Mouse (Mus musculus) C2C12 (cell line): ENCODE measurements around the gene Rpl3l. TPM values are rescaled to one million over a fixed set of nuclear protein-coding genes. Genes with fewer than 3 reads are reported as not detected.

ENCODE experiments used
- H3K27me3 ChIP-seq: one replicate; pipeline ENCODE4 v1.6.1; 2011; ENCODE audit not compliant: control insufficient read depth, insufficient read depth, insufficient read length
- H3K36me3 ChIP-seq: one replicate; pipeline ENCODE4 v1.6.1; 2011; ENCODE audit not compliant: control insufficient read depth, insufficient read depth
- H3K4me3 ChIP-seq: one replicate; pipeline ENCODE4 v1.5.1; 2011; ENCODE audit warnings: mild to moderate bottlenecking, control low read depth; ENCODE audit not compliant: poor library complexity, insufficient read depth, severe bottlenecking
- H3K79me2 ChIP-seq: one replicate; pipeline ENCODE4 v1.6.1; 2011; ENCODE audit not compliant: control insufficient read depth, insufficient read depth
- H3K79me3 ChIP-seq: one replicate; pipeline ENCODE4 v1.6.1; 2011; ENCODE audit warnings: low read depth, control low read depth
- H3ac ChIP-seq: one replicate; pipeline ENCODE3; 2011; ENCODE audit warnings: low read depth; ENCODE audit not compliant: control insufficient read depth, insufficient read length
- CEBPB ChIP-seq: IDR thresholded peaks from one replicate; pipeline ENCODE4 v1.6.1; 2011; ENCODE audit warnings: low read depth, mild to moderate bottlenecking, control low read depth, moderate library complexity
- CTCF ChIP-seq: IDR thresholded peaks from one replicate; pipeline ENCODE4 v1.5.1; 2011; ENCODE audit not compliant: control insufficient read depth, insufficient read depth, insufficient read length
- FOSL1 ChIP-seq: IDR thresholded peaks from one replicate; pipeline ENCODE4 v1.8.0; 2011; ENCODE audit warnings: mild to moderate bottlenecking, low read length; ENCODE audit not compliant: poor library complexity, insufficient read depth, severe bottlenecking
- MAX ChIP-seq: IDR thresholded peaks from one replicate; pipeline ENCODE4 v1.6.1; 2011; ENCODE audit warnings: mild to moderate bottlenecking, control low read depth
- MYOD1 ChIP-seq: IDR thresholded peaks from one replicate; pipeline ENCODE4 v1.6.1; 2011; ENCODE audit warnings: low read depth; ENCODE audit not compliant: control insufficient read depth, insufficient read length
- MYOG ChIP-seq: IDR thresholded peaks from one replicate; pipeline ENCODE4 v1.6.1; 2011; ENCODE audit not compliant: control insufficient read depth, insufficient read length; ENCODE audit errors: extremely low read depth
- USF1 ChIP-seq: IDR thresholded peaks from one replicate; pipeline ENCODE4 v1.6.1; 2011; ENCODE audit warnings: low read depth, mild to moderate bottlenecking, control low read depth, moderate library complexity
- polyA plus RNA-seq: library from polyadenylated mRNA; unstranded; fragments of >200 nt; fragmentation: generic; extraction: Trizol; gene quantifications from one replicate; pipeline ENCODE4 v1.2.1, GENCODE M21; 2012; ENCODE audit warnings: missing spikeins

Gene Rpl3l
- polyA plus RNA-seq, 1 experiment = 0.06 TPM

- no peak overlapping the region for H3ac ChIP-seq
- H3K27me3 ChIP-seq = no peaks in the 10 kb centered on the region
- TF ChIP-seq MYOG (no peak), FOSL1 (no peak), MYOD1 (no peak), MAX (no peak), CTCF (no peak), CEBPB (no peak), USF1 (no peak)
- H3K36me3 ChIP-seq = no peaks in the 10 kb centered on the region
- no peaks in the 10 kb centered on the region for H3K79me2 ChIP-seq
- H3K4me3 ChIP-seq = no peak overlapping the region
- H3K79me3 ChIP-seq = no peaks in the 10 kb centered on the region
Measured at GRCm38 (mm10) chr17:24743896-24744295, 16.3 kb downstream of the Rpl3l start.

- Histone ChIP-seq H3K4me3 (no peak overlapping the region), H3K79me2 (no peaks in the 10 kb centered on the region), H3K27me3 (no peaks in the 10 kb centered on the region), H3ac (no peak overlapping the region), H3K36me3 (no peaks in the 10 kb centered on the region), H3K79me3 (no peaks in the 10 kb centered on the region)
- TF ChIP-seq MYOG (no peak), MYOD1 (no peak), MAX (no peak), USF1 (no peak), CEBPB (no peak), FOSL1 (no peak), CTCF (no peak)
Measured at GRCm38 (mm10) chr17:24744381-24744780, 16.8 kb downstream of the Rpl3l start.

- TF ChIP-seq MAX (peak; percentile 30), USF1 (no peak), MYOG (no peak), CTCF (peak; percentile 54), FOSL1 (no peak), MYOD1 (no peak), CEBPB (no peak)
Measured at GRCm38 (mm10) chr17:24745526-24746497, 18.2 kb downstream of the Rpl3l start.

GRCm38 (mm10) chr17:24746986-24747385 is 19.4 kb downstream of the Rpl3l start:
- H3ac ChIP-seq = no peak overlapping the region
- H3K4me3 ChIP-seq = no peak overlapping the region
- no peak for TF ChIP-seq MYOD1
- no peak for TF ChIP-seq FOSL1
- no peak for TF ChIP-seq CTCF
- TF ChIP-seq MAX = no peak
- no peak for TF ChIP-seq MYOG
- no peak for TF ChIP-seq USF1
- TF ChIP-seq CEBPB = no peak
- peaks cover 18% of the 10 kb centered on the region for H3K27me3 ChIP-seq
- no peaks in the 10 kb centered on the region for H3K36me3 ChIP-seq
- H3K79me2 ChIP-seq = no peaks in the 10 kb centered on the region
- no peaks in the 10 kb centered on the region for H3K79me3 ChIP-seq

More at GRCm38 (mm10) chr17:24745526-24746497, 18.2 kb downstream of the Rpl3l start:
- H3K36me3 ChIP-seq = no peaks in the 10 kb centered on the region
- H3K4me3 ChIP-seq = no peak overlapping the region
- no peaks in the 10 kb centered on the region for H3K79me3 ChIP-seq
- H3K79me2 ChIP-seq = no peaks in the 10 kb centered on the region
- H3K27me3 ChIP-seq = peaks cover 6% of the 10 kb centered on the region
- H3ac ChIP-seq = no peak overlapping the region

GRCm38 (mm10) chr17:24751528-24751927 is 23.9 kb downstream of the Rpl3l start:
- Histone ChIP-seq H3ac (no peak overlapping the region), H3K36me3 (no peaks in the 10 kb centered on the region), H3K4me3 (no peak overlapping the region), H3K79me2 (no peaks in the 10 kb centered on the region), H3K27me3 (peaks cover 62% of the 10 kb centered on the region), H3K79me3 (no peaks in the 10 kb centered on the region)
- TF ChIP-seq MYOG = no peak
- no peak for TF ChIP-seq MAX
- TF ChIP-seq USF1 = no peak
- TF ChIP-seq FOSL1 = no peak
